Mouse (Mus musculus): ENCODE measurements at regions not wholly inside any gene's neighbourhood (a gene's known extent, or its start where the extent isn't known, plus 50 kb on each side); places are given as distances from the start of the nearest gene placed in this dataset.

- no peak for DNase-seq (ENCODE audit: extremely low spot score in 1 of 2, low spot score in 1 of 2)
These were observed 175.0 kb downstream of the Rab11fip4 start for GRCm38 (mm10) chr11:79766036-79766435.

DNA sequence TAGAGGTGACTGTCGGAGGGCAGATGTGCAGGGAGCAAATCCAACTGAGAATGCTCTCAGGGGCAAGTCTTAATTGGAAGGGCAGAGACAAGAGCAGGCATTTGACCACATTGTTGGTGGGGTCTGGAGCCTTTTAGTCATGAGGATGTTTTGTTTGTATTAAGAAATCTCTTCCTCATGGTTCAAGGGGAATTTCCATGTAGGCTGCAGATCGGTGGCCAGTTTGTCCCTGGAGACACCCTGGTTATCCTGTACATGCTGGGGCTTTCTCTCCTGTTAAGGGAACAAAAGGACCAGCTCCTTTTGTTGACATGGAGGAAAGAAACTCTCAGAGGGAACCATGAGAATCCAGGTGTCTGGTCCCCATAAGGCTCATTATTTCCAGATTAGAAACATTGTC, 174.4 kb downstream of the Rab11fip4 start:
- no peak for DNase-seq (ENCODE audit: extremely low spot score in 1 of 2, low spot score in 1 of 2)

DNA sequence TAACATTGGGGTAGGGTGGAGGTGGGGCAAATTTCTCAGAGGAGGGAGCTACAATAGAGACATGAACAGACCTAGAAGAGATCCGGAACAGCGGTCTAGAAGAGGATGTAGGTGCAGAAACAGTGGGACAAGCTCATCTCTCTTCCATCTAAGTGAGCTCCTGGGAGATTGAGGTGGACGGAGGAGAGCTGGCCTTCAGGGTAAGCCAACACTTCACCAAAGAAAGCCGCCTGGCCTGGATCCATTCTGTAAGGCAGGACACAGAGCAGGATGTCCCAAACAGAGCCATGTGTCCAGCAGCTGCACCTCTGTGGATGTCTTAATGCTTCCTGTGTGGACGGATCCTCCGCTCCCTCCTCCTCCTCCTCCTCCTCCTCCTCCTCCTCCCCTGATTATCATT, 173.0 kb downstream of the Rab11fip4 start:
- DNase-seq (ENCODE audit: extremely low spot score in 1 of 2, low spot score in 1 of 2) = no peak

- DNase-seq (ENCODE audit: extremely low spot score in 1 of 2, low spot score in 1 of 2) = no peak
These were observed 171.6 kb downstream of the Rab11fip4 start for GRCm38 (mm10) chr11:79762654-79763053.

GRCm38 (mm10) chr11:79762027-79762426, 171.0 kb downstream of the Rab11fip4 start:
- no peak for DNase-seq (ENCODE audit: extremely low spot score in 1 of 2, low spot score in 1 of 2)

DNA sequence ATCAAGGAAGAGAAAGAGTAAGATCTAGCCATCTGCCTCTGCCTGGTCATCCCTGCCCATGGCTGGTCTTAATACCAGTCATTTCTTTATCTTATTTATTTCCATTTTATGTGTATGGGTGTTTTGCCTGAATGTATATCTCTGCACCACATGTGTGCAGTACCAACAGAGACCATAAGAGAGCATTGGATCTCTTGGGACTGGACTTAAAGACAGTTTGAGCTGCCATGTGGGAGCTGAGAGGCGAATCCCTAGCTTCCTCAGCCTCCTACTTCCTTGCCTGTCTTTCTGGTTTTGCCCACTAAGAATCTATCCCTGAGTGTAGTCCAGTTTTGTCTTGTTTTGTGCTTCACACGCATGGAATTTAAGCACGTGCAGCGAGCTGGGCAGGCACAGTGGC, 169.5 kb downstream of the Rab11fip4 start:
- no peak for DNase-seq (ENCODE audit: extremely low spot score in 1 of 2, low spot score in 1 of 2)

DNA sequence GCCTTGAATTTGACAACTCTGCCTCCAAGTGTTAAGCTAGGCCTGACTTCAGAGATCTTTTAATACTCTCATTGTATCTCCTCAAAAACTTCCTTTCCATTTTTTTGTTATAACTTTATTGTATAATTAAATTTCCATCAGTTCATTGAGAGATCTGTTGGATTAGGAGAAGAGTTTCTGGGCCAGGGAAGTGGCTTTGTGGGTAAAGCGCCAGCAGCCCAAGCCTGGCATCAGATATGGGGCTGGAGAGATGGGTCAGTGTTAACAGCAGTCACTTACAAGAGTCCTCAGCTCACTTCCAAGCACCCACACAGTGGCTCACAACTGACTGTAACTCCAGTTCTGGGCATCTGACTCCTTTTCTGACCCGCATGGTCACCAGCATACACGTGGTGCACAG, 167.3 kb downstream of the Rab11fip4 start:
- no peak for DNase-seq (ENCODE audit: extremely low spot score in 1 of 2, low spot score in 1 of 2)

- DNase-seq (ENCODE audit: extremely low spot score in 1 of 2, low spot score in 1 of 2) = no peak
These were observed 166.6 kb downstream of the Rab11fip4 start for GRCm38 (mm10) chr11:79757513-79758071.

GRCm38 (mm10) chr11:79756305-79756846, 165.4 kb downstream of the Rab11fip4 start:
- no peak for DNase-seq (ENCODE audit: extremely low spot score in 1 of 2, low spot score in 1 of 2)

GRCm38 (mm10) chr11:79753491-79753890, 162.5 kb downstream of the Rab11fip4 start:
- no peak for DNase-seq (ENCODE audit: extremely low spot score in 1 of 2, low spot score in 1 of 2)

DNA sequence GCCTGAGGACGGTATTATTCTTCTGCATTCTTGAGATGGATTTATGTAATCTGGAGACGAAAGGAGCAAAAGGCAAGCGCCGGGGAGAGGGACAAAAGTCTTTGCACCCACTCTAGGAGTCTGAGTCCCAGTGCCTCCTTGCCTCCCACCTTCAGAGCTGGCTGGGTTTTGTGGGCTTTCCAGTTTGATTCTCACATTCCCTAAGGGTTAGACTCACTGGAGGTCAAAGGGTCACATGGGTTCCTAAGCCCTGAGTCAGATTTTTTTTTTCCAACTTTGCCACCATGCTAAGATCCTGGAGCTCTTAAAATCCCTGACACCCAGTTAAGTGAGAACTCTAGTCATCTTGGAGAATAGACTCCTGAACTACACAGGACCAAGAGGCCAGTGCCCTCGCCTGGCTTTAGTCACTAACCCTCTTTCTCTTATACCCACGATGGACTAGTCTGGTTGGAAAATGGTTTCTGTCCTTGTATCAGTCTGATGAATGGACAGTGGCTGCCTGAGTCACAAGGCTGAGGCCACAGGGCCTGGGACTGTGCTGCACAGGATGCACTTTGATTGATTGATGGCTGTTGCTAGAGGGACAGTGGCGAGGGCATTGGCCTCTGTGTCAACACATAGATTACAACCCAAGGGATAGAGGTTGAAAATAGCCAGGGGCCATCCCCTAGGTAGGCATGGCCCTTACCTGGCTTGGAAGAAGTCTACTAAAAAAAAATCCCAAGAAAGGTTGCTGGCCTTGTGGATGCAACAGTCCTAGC, 161.9 kb downstream of the Rab11fip4 start:
- no peak for DNase-seq (ENCODE audit: extremely low spot score in 1 of 2, low spot score in 1 of 2)

- DNase-seq (ENCODE audit: extremely low spot score in 1 of 2, low spot score in 1 of 2) = no peak
These were observed 161.0 kb downstream of the Rab11fip4 start for GRCm38 (mm10) chr11:79751751-79752716.

GRCm38 (mm10) chr11:79750943-79751342, 159.9 kb downstream of the Rab11fip4 start:
- DNase-seq (ENCODE audit: extremely low spot score in 1 of 2, low spot score in 1 of 2) = no peak

- DNase-seq (ENCODE audit: extremely low spot score in 1 of 2, low spot score in 1 of 2) = no peak
These were observed 158.9 kb downstream of the Rab11fip4 start for GRCm38 (mm10) chr11:79749755-79750434.

DNA sequence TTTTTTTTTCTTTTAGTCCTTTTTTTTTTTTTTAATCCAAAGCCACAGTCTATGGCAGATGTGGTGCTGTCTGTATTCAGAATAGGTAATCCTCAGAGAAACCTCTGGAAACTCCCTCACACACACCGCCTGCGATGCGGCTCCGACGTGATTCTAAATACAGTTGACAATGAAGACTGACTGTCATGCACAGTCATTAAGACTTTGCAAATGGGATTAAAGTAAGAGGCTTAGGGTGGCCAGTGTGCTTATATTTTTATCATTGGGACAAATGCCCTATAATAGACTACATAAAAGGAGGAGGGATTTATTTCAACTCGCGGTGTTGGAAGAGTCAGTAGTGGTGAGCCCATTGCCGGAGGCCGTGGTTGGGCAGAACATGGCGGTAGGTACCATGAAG, 158.1 kb downstream of the Rab11fip4 start:
- no peak for DNase-seq (ENCODE audit: extremely low spot score in 1 of 2, low spot score in 1 of 2)

- no peak for DNase-seq (ENCODE audit: extremely low spot score in 1 of 2, low spot score in 1 of 2)
These were observed 157.7 kb downstream of the Rab11fip4 start for GRCm38 (mm10) chr11:79748606-79749125.

DNA sequence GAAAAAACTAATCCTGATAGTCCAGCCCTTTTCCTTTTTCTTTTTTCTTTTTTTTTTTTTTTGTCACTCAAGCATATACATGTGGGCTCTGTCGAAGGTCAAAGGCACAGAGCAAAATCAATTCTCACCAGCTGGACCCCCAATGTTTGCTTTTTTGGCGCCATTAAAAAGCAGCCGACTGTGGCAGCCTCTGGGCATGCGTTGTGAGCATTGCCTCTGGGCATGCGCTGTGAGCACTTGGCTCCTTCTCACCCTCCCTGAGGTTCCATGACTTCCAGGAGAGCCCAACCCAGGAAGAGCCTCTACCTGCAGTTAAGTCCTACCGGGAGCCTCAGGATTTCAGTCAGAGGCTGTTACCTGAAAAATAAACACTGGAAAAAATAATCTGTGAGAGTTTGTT, 156.8 kb downstream of the Rab11fip4 start:
- no peak for DNase-seq (ENCODE audit: extremely low spot score in 1 of 2, low spot score in 1 of 2)

Data from frontal cortex, adult 2 months (tissue).